Mouse (Mus musculus) urinary bladder, postnatal 4 days (tissue): ENCODE measurements around the gene Gga2.
A peak's percentile ranks its signal among the peaks of the same experiment; 100 is the strongest.

Experiments used
- DNase-seq, 2 experiments: peaks; one replicate each; pipeline ENCODE4 v3.0.0; 2021 to 2022; ENCODE audit warnings: low spot score in 2 of 2

Gene Gga2

GRCm38 (mm10) chr7:122020667-122021354, at the start of gene Gga2:
TSS of gene Gga2 (minus strand) at chr7:122021222.
- DNase-seq: peak; percentile 86 to 89

GRCm38 (mm10) chr7:122067517-122068381, 46.7 kb upstream of the Gga2 start:
- peak in 1 of 2 experiments; percentile 31 for DNase-seq

DNA sequence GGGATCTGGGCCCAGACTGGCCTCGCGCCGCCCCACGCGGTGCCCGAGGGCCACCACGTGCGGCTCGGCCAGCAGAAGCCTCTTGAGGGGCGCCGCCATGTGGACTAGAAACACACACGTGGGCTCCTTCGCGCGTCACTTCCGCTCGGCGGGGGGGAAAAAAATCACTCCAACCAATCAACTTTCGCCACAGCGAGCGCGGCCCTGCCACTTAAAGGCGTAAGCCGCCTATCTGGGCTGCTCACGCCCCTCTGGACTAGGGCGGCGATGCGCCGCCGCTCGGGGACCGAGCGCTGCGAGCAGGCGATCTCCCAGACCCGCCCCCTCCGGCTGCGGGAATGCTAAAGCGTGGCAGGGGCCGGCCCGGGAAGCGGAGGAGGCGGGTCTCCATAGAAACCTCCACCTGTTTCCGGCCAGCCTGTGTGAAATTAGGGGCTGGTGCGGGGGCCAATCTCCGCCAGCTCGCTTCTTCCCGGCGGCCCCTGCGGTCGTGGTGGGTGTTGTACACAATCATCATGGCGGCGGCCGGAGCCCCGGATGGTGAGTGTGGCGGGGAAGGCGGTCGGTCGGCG, 46.0 kb upstream of the Gga2 start, which contains the start of the genes Ubfd1 and Ears2:
TSS of gene Ubfd1 (plus strand) at position 231 of the 572 bp plus-strand sequence.
TSS of gene Ears2 (minus strand) at position 319 of the 572 bp plus-strand sequence.
- peak; percentile 94 to 96 for DNase-seq

DNA sequence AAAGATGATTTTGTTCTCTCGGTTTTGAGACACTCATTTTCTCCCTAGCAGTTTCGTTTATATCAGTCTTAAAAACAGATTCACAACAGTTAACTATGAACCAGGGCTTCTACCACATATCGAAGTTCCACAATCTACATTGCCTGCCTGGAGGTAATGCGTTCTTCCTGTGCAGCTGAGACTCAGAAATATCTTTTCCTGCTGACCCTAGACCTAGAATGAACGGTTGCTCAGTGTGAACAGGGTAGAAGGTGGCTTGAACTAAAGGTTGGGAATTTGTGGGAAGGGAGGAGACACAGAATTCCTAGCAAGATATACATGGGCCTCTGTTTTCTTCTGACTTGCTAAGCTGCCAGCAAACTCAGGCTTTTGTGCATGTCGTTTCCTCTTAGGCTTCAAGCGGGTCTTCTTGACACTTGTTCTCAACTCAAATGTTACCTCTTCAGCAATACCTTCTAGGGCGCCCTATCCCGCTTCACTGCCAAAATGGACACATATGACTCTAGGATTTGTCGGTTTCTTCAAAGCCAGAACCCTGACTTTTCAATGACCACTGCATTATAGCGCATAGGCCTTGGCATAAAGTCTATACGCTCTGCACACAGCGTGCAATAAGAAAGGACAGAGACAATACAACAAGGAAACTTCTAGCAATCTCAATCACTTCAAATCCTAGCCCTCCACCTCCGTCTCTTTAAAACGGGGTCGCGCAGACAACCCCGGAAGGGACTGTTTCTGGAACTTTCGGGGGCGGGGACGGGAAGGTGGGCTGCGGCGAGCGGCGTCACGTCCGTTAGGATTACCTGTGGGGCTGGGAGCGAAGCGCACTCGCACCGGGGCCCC, 45.3 kb upstream of the Gga2 start:
- no peak for DNase-seq

GRCm38 (mm10) chr7:122065656-122066055, 44.6 kb upstream of the Gga2 start:
- DNase-seq: no peak

DNA sequence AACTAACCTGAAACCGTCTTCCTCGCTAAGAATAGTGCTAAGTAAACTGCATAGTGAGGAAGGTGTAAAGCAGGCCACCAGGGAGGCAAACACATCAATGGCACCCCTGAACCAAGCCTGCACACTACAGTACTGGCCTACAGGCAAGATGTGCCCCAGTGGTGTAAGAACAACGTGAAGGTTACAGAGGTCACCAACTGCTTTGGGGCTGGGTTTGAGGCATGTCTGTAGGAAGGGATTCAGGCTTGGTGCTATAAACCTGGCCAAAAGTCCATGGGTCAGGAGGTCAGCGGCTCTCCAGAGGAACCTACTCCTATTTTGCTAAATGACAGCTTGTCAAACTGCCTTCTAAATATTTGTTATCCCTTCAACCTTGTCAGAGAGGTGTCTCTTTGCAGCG, 35.6 kb upstream of the Gga2 start:
- no peak for DNase-seq

DNA sequence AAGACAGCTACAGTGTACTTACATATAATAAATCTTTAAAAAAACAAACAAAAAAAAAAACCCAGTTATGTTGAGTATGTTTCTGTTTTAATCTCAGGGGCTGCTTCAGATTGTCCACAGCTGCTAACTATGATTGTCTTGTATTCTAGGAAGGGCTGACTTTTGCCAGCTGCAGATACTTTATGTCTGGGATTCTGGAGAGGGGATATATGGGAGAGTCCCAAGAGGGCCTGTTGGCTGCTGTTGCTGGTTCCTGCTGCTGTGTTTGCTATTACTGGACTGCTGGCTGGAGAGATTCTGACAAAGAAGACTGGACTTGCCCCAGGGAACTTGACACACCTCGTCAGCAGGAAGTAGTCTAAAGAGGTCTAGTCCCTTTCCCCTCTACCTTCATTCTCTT, 29.8 kb upstream of the Gga2 start:
- peak in 1 of 2 experiments; percentile 24 for DNase-seq

- DNase-seq: no peak
Measured at GRCm38 (mm10) chr7:122048191-122048590, 27.2 kb upstream of the Gga2 start.

DNA sequence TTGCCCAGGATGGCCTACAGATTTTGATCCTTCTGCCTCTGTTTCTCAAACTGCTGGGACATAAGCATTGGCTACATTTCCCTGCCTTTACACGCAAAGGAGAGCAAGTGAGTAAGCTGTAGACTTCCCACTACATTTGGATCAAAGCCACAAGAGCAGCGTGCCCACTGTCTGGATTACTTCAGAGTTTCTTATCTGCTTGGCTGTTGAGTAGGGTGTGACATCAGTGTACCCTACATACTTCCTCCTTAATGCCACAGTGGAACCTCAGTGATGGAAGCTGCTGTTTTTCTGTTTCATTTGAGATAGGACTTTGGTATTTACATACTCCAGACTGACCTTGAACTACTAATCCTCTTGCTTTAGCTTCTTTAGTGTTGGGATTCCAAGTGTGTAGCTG, 25.8 kb upstream of the Gga2 start:
- no peak for DNase-seq

GRCm38 (mm10) chr7:122045711-122046110, 24.7 kb upstream of the Gga2 start:
- no peak for DNase-seq

- peak in 1 of 2 experiments; percentile 65 for DNase-seq
Measured at GRCm38 (mm10) chr7:122045181-122045634, 24.2 kb upstream of the Gga2 start.

DNA sequence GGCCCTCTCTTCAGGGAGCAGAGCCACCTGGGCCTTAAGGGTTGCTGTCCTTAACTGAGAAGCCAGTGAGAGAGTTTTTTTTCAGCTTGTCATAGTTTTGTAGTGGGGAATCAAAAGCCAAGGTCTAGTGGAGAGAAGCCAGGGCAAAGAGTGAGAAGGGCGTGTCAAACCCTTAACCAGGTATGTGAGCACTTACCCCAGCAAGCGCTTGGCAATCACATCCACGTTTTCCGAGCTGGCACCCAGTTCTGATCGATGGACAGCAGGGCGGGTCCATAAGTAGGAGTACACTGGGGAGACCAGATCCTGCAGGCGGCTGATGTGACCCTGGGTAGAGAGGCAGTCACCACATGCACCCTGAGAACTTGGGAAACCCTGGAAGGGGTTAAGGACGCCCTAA, 23.1 kb upstream of the Gga2 start:
- no peak for DNase-seq

- no peak for DNase-seq
Measured at GRCm38 (mm10) chr7:122034348-122034747, 13.3 kb upstream of the Gga2 start.

- DNase-seq: no peak
Measured at GRCm38 (mm10) chr7:122033371-122033770, 12.3 kb upstream of the Gga2 start.

GRCm38 (mm10) chr7:122022131-122022530, 1.1 kb upstream of the Gga2 start:
- DNase-seq: no peak

- no peak for DNase-seq
Measured at GRCm38 (mm10) chr7:122020273-122020666, 752 bp downstream of the Gga2 start.

- DNase-seq: no peak
Measured at GRCm38 (mm10) chr7:122018978-122019377, 2.0 kb downstream of the Gga2 start.

DNA sequence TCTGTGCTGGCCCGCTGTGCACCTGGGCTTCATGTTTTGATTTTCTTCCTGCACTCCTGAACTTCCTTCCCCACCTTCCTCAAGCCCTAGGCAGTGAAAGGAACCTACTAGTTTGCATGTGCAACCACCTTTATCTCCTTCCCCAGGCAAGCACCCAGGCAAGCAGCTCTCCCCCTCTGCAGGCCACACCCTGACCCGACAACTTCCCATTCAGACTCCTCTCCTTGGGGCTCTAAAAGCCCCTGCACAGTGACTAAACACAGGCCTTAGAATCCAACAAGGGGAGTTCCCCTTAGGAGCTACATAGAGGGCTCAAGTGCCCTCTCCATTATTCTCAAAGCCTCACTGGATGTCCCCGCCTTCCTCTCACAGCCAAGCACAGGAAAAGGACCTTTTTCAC, 2.8 kb downstream of the Gga2 start:
- DNase-seq: no peak

- no peak for DNase-seq
Measured at GRCm38 (mm10) chr7:122015734-122016133, 5.3 kb downstream of the Gga2 start.

DNA sequence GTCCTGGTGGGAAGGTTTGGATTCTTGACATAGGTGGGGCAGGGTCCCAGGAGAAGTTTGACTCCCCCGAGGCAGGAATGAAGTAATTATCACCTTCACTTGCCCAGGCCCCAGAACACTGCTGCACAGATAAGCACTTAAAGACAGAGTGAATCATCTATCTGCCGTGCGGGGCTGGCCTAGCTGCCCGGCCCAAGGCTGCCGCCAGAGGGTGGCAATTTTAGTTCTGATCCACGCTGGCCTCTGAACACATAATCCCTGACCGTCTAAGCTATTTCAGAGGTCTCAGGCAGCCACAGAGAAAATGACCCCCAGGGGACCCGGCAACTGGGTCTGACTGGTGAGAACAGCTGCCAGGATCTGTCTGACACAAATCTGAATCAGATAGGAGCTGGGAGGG, 5.9 kb downstream of the Gga2 start:
- no peak for DNase-seq

GRCm38 (mm10) chr7:122012949-122013348, 8.1 kb downstream of the Gga2 start:
- DNase-seq: no peak
